Mouse (Mus musculus) forebrain, embryonic 16.5 days (tissue): ENCODE results near the gene Doc2g. TPM values are rescaled to one million over a fixed set of nuclear protein-coding genes. Genes with fewer than 3 reads are reported as not detected.
"Not testable (repeated sequence)": the region's sequence is repeated elsewhere in the genome, so short reads cannot be mapped to it uniquely, and the experiment has no call there.

Experiments
- ATAC-seq: fragments of 200-750 bp; cut with Nextera tagmentation; 2 replicates; pipeline ENCODE4 v1.8.0; 2017; ENCODE audit warnings: mild to moderate bottlenecking, moderate library complexity
- H3K27ac ChIP-seq: fragments of 300-500 bp; sonication (generic); 2 replicates; pipeline ENCODE4 v1.5.1; 2014; ENCODE audit warnings: low read length, control low read depth
- H3K27me3 ChIP-seq: fragments of 300-500 bp; sonication (generic); replicated peaks from 2 replicates; pipeline ENCODE4 v1.6.1; 2014; ENCODE audit warnings: low read length; ENCODE audit not compliant: control insufficient read depth, insufficient read depth
- H3K36me3 ChIP-seq: fragments of 300-500 bp; sonication (generic); 2 replicates; pipeline ENCODE4 v1.6.1; 2014; ENCODE audit not compliant: control insufficient read depth, insufficient read depth
- H3K4me1 ChIP-seq: fragments of 300-500 bp; sonication (generic); replicated peaks from 2 replicates; pipeline ENCODE4 v1.6.1; 2014; ENCODE audit warnings: low read length; ENCODE audit not compliant: control insufficient read depth, insufficient read depth
- H3K4me2 ChIP-seq: fragments of 300-500 bp; sonication (generic); 2 replicates; pipeline ENCODE4 v1.6.1; 2014; ENCODE audit warnings: mild to moderate bottlenecking, low read length, control low read depth
- H3K4me3 ChIP-seq: fragments of 300-500 bp; sonication (generic); replicated peaks from 2 replicates; pipeline ENCODE4 v1.5.1; 2014; ENCODE audit warnings: mild to moderate bottlenecking, low read length, control low read depth
- H3K9ac ChIP-seq: fragments of 300-500 bp; sonication (generic); replicated peaks from 2 replicates; pipeline ENCODE4 v1.6.1; 2014; ENCODE audit warnings: low read depth, low read length, control low read depth
- H3K9me3 ChIP-seq: fragments of 300-500 bp; sonication (generic); 2 replicates; pipeline ENCODE4 v1.6.1; 2016; ENCODE audit warnings: low read length; ENCODE audit not compliant: control insufficient read depth
- WGBS: fragments of 180-500 bp; shearing (Covaris S2); extraction: QIAGEN DNeasy Blood & Tissue Kit; methylation state at CpG from one replicate; pipeline ENCODE4 v1.1.7; 2014; 5-methylcytosine and 5-hydroxymethylcytosine counted together
- polyA plus RNA-seq: library from polyadenylated mRNA; unstranded; fragments of >200 nt; fragmentation: Nextera tagmentation; extraction: Ambion mirVana; gene quantifications from 2 replicates; pipeline ENCODE4 v1.2.1, GENCODE M21; 2015

Gene Doc2g
- polyA plus RNA-seq, 1 experiment from 2014 or later, result 13.2 TPM

DNA sequence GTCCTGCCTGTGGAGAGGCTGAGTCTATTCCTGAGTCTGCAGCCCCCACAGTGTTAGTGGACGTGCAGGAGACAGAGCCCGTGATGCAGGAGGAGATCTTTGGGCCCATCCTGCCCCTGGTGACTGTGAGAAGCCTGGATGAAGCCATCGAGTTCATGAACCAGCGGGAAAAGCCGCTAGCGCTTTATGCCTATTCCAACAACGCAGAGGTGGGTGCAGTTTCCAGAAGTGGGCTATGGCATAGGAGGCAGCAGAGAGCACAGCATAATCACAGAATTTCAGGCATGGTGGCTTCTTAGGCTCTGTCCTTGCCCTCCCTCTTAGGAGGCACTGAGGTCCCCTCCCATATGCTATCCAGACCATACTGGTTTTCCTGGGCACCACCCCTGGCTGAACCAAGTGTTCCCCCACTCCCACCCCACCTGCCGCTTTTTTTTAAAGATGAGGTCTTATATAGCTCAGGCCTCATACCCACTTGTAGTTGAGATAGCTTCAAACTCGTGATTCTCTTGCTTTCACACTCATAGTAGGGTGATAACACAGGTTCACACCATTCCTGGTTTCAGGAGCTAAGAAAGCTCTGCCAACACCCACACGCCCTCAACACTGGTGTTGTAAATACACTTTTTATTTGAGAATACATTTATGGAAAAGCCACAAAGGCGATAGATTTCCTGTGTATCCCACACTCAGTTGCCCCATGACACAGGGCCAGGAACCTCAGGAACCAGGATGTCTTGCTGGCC is 36.6 kb upstream of the Doc2g start:
- Histone ChIP-seq H3K36me3 (no peaks in the 10 kb centered on the region), H3K9ac (no peak overlapping the region), H3K4me1 (no peaks in the 10 kb centered on the region), H3K4me3 (no peak overlapping the region), H3K27ac (no peak overlapping the region), H3K9me3 (no peaks in the 10 kb centered on the region), H3K27me3 (no peaks in the 10 kb centered on the region), H3K4me2 (no peak overlapping the region)
- 63% methylated on average over 11 of the region's 11 CpGs for WGBS
- ATAC-seq, result no peak

DNA sequence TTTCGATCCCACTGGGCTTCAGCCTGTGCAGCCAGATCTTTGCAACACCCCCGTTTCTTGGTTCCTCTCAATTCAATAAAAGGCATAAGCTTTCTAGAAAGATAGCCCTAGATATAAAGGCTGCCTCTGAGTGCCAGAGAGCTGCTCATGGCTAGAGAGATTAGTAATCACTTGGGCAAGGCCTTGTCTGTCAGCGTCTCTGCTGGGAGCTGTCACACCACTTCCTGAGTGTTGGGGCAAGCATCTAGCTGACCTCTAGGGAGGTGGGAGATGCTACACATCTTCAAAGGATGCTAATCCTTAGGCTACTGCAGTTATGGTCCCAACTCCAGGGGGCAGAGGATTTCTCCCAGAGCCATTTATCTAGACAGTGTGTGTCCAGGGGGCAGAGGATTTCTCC is 35.9 kb upstream of the Doc2g start:
- no peaks in the 10 kb centered on the region for H3K4me1 ChIP-seq
- no peak for ATAC-seq
- WGBS, result 69% methylated on average over 3 of the region's 3 CpGs
- no peak overlapping the region for H3K4me3 ChIP-seq
- H3K4me2 ChIP-seq, result no peak overlapping the region
- no peaks in the 10 kb centered on the region for H3K9me3 ChIP-seq
- H3K9ac ChIP-seq, result no peak overlapping the region
- no peaks in the 10 kb centered on the region for H3K27me3 ChIP-seq
- H3K36me3 ChIP-seq, result no peaks in the 10 kb centered on the region
- no peak overlapping the region for H3K27ac ChIP-seq

DNA sequence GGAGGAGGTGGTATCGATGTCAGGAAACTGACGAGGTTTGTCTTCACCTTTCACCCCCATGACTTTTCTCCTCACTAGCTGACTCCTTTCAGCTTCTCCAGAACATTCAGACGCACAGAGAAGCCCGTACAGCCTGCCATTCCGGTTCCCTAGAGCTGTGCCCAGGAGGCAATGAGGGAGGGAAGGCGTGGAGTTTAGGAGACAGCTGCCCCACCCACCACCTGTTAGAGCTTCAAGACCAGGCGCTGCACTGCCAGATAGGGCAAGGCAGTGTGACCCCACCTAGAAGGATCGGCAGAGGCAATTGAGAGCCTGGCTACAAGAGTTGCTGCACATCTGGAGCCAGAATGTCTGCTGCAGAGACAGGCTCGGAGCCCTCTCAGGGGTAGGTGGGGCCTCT is 30.9 kb upstream of the Doc2g start, which contains the start of gene Aldh3b2:
TSS of gene Aldh3b2 (plus strand) at position 100 of the 400 bp plus-strand sequence.
- no peaks in the 10 kb centered on the region for H3K27me3 ChIP-seq
- WGBS, result 60% methylated on average over 9 of the region's 9 CpGs
- H3K9me3 ChIP-seq, result no peaks in the 10 kb centered on the region
- H3K4me1 ChIP-seq, result no peaks in the 10 kb centered on the region
- H3K36me3 ChIP-seq, result no peaks in the 10 kb centered on the region
- H3K4me2 ChIP-seq, result no peak within 1 kb of the TSS
- H3K27ac ChIP-seq, result no peak within 1 kb of the TSS
- ATAC-seq, result no peak
- no peak within 1 kb of the TSS for H3K4me3 ChIP-seq
- H3K9ac ChIP-seq, result no peak within 1 kb of the TSS

DNA sequence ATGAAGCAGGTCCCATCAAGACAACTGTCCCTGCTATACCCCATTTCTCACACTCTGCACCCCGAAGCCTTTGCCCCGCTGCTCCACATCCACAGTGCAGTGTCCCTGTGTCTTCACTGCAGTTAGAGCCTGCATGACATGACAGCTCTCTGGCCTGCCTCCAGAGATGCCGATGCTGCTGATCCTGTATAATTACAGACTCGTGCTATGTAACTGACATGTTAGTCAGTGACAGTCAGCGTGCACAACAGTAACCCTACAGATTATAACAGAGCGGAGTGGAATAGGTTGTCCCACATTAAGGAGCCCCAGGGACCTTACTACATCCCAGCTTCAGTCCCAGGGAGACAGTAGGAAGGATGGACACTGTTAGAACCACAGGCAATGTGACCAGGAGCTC is 28.5 kb upstream of the Doc2g start:
- not testable (repeated sequence) for H3K9me3 ChIP-seq, H3K36me3 ChIP-seq, H3K4me1 ChIP-seq, H3K27me3 ChIP-seq, H3K4me2 ChIP-seq, H3K4me3 ChIP-seq, H3K9ac ChIP-seq, H3K27ac ChIP-seq
- ATAC-seq, result peak; percentile 68
- 53% methylated on average over 6 of the region's 6 CpGs for WGBS

DNA sequence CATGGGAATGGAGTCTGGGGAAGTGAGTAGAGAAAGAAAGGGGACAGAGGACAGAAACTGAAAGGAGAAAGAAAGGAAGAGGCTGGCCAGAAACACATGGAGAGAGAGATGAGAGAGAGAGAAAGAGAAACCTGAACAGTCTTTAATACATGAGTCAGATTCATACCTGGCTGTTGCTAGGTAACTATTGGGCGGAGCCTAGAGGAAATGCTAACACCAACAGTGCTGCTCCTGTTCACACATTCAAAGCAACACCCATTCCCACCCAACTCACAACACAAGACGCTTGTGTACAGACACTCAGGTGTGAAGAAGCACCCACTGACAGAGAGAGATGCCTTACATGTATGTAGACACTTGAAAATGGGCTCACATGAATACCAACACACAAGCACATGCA is 27.2 kb upstream of the Doc2g start:
- no peaks in the 10 kb centered on the region for H3K27me3 ChIP-seq
- ATAC-seq, result no peak
- no peaks in the 10 kb centered on the region for H3K9me3 ChIP-seq
- H3K4me1 ChIP-seq, result no peaks in the 10 kb centered on the region
- no peak overlapping the region for H3K4me3 ChIP-seq
- H3K27ac ChIP-seq, result no peak overlapping the region
- no peaks in the 10 kb centered on the region for H3K36me3 ChIP-seq
- WGBS, result 74% methylated on average over 2 of the region's 2 CpGs
- H3K9ac ChIP-seq, result no peak overlapping the region
- H3K4me2 ChIP-seq, result no peak overlapping the region

DNA sequence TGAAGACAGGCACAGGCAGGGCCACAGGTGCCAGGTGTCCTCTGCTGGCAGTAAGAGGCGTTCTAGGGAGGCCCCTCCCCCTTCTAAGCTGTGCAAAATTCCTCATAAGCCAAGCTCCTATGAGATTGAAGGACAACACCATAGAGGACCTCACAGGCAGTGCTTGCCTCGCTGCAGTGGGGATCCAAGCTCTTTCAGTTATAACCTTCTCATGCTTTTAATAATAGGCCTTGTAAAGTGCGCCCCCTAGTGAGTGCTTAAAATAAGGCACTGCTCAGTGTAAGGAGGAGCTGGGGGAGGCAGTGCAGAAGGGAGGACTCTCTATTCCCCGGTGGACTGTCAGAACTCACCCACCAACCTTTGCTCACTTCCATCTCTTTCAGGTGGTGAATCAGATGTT is 22.8 kb upstream of the Doc2g start:
- Histone ChIP-seq H3K9ac (no peak overlapping the region), H3K9me3 (no peaks in the 10 kb centered on the region), H3K4me3 (no peak overlapping the region), H3K27me3 (no peaks in the 10 kb centered on the region), H3K36me3 (no peaks in the 10 kb centered on the region), H3K4me2 (no peak overlapping the region), H3K4me1 (no peaks in the 10 kb centered on the region), H3K27ac (no peak overlapping the region)
- WGBS, result 11% methylated on average over 4 of the region's 4 CpGs
- peak; percentile 85 for ATAC-seq

DNA sequence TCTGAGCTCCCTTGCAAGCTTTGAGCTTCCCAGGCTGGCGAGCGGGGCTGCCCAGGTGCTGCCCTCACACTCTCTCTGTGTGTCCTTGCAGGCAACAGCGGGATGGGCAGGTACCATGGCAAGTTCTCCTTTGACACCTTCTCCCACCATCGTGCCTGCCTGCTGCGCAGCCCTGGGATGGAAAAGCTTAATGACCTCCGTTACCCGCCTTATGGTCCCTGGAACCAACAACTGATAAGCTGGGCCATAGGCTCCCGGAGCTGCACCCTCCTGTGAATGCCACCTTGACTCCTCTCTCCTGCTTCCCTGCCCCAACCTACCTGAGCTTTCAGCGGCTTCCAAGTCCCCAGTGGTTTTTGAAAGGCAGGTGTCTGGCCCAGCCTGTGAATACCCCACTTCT is 22.2 kb upstream of the Doc2g start:
- no peak overlapping the region for H3K4me3 ChIP-seq
- no peak overlapping the region for H3K27ac ChIP-seq
- no peaks in the 10 kb centered on the region for H3K27me3 ChIP-seq
- H3K9ac ChIP-seq, result no peak overlapping the region
- ATAC-seq, result no peak
- H3K36me3 ChIP-seq, result no peaks in the 10 kb centered on the region
- no peaks in the 10 kb centered on the region for H3K9me3 ChIP-seq
- 83% methylated on average over 9 of the region's 9 CpGs for WGBS
- no peaks in the 10 kb centered on the region for H3K4me1 ChIP-seq
- no peak overlapping the region for H3K4me2 ChIP-seq

DNA sequence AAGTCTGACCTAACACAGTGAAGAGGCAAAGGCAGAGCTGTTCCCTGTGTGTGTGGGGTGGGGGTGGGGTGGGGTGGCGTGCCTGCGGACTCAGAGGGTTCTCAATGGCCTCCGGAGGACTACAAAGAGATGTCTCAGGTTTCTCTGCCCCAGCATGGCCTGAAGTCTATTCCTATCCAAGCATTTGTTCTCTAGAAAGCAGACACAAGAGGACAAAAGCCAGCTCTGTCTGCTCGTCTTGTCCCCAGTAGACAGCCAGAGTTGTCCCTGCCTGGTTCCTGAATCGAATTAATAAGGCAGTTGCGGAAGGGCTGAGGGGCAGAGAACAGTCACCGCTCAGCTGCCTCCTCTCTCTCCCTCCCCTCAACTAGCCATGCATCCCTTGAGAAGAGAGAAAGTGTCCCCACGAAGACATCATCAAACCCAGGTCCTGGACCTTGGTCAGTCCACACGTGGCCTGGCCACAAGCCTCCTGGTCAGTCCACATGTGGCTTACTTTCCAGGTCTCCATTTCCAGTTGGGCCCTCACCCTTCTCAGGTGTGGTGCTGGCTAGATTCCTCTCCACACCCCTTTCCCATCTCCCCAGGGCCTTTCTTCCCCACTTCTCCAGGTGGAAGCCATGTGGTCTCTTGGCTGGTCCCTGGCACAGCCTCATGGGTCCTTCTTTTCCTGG is 19.4 kb upstream of the Doc2g start:
- H3K36me3 ChIP-seq, result no peaks in the 10 kb centered on the region
- no peak overlapping the region for H3K4me3 ChIP-seq
- no peaks in the 10 kb centered on the region for H3K4me1 ChIP-seq
- ATAC-seq, result no peak
- H3K27me3 ChIP-seq, result no peaks in the 10 kb centered on the region
- no peak overlapping the region for H3K27ac ChIP-seq
- H3K9me3 ChIP-seq, result no peaks in the 10 kb centered on the region
- H3K4me2 ChIP-seq, result no peak overlapping the region
- 28% methylated on average over 9 of the region's 9 CpGs for WGBS
- H3K9ac ChIP-seq, result no peak overlapping the region

DNA sequence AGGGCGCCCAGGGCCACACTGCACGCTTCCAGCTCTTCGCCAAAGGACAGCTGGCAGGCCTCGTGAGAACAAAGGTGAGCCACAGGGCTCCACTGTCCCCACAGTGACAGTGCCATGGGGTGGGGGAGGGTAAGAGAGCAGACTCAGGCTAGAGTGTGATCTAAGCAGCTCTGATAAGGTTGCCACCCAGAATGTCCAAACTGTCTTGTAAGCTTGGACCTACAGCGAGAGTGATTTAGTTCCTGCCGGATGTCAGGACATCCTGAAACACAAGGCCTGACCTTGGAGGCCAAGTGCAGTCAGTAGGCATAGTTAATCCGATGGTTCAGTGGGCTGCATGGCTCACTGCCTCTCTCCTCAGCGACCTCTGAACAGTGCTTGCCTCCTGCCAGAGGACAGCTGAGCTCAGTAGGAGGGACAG is 17.8 kb upstream of the Doc2g start:
- Histone ChIP-seq H3K9me3 (no peaks in the 10 kb centered on the region), H3K4me3 (no peak overlapping the region), H3K4me2 (no peak overlapping the region), H3K4me1 (no peaks in the 10 kb centered on the region), H3K9ac (no peak overlapping the region), H3K27me3 (no peaks in the 10 kb centered on the region), H3K36me3 (no peaks in the 10 kb centered on the region), H3K27ac (no peak overlapping the region)
- 32% methylated on average over 8 of the region's 8 CpGs for WGBS
- ATAC-seq, result no peak
